Mouse (Mus musculus) heart, embryonic 13.5 days (tissue): ENCODE results near the gene Atxn2l. TPM values are rescaled to one million over a fixed set of nuclear protein-coding genes. Genes with fewer than 3 reads are reported as not detected.

Experiments used
- ATAC-seq: fragments of 200-750 bp; cut with Nextera tagmentation; 2 replicates; pipeline ENCODE4 v1.8.0; 2017; ENCODE audit warnings: moderate TSS enrichment; ENCODE audit not compliant: insufficient number of reproducible peaks, low FRiP score, low TSS enrichment; ENCODE audit errors: extremely low read depth
- H3K27ac ChIP-seq: fragments of 300-500 bp; sonication (generic); replicated peaks from 2 replicates; pipeline ENCODE4 v1.5.1; 2015; ENCODE audit warnings: moderate library complexity, mild to moderate bottlenecking, inconsistent platforms
- H3K27me3 ChIP-seq: fragments of 300-500 bp; sonication (generic); replicated peaks from 2 replicates; pipeline ENCODE4 v1.6.1; 2015; ENCODE audit warnings: mild to moderate bottlenecking, inconsistent platforms
- H3K36me3 ChIP-seq: fragments of 300-500 bp; sonication (generic); 2 replicates; pipeline ENCODE4 v1.6.1; 2015; ENCODE audit warnings: mild to moderate bottlenecking, inconsistent platforms
- H3K4me1 ChIP-seq: fragments of 300-500 bp; sonication (generic); 2 replicates; pipeline ENCODE4 v1.6.1; 2015; ENCODE audit warnings: inconsistent platforms
- H3K4me2 ChIP-seq: fragments of 300-500 bp; sonication (generic); 2 replicates; pipeline ENCODE4 v1.6.1; 2015; ENCODE audit warnings: inconsistent platforms, mild to moderate bottlenecking, moderate library complexity
- H3K4me3 ChIP-seq: fragments of 300-500 bp; sonication (generic); 2 replicates; pipeline ENCODE4 v1.5.1; 2015; ENCODE audit warnings: moderate library complexity, mild to moderate bottlenecking, inconsistent platforms
- H3K9ac ChIP-seq: fragments of 300-500 bp; sonication (generic); 2 replicates; pipeline ENCODE4 v1.6.1; 2015; ENCODE audit warnings: inconsistent platforms, mild to moderate bottlenecking, moderate library complexity
- H3K9me3 ChIP-seq: fragments of 300-500 bp; sonication (generic); 2 replicates; pipeline ENCODE4 v1.6.1; 2016; ENCODE audit warnings: inconsistent platforms
- whole genome bisulfite sequencing: fragments of 180-500 bp; shearing (Covaris S2); methylation state at CpG from one replicate; pipeline ENCODE4 v1.1.7; 2015; ENCODE audit warnings: mixed read lengths; 5-methylcytosine and 5-hydroxymethylcytosine counted together
- polyA plus RNA-seq: library from polyadenylated mRNA; unstranded; fragments of >200 nt; fragmentation: Nextera tagmentation; extraction: Ambion mirVana; gene quantifications from 2 replicates; pipeline ENCODE4 v1.2.1, GENCODE M21; 2015

The Atxn2l gene
- polyA plus RNA-seq, 1 experiment from 2014 or later, result 36.1 TPM

DNA sequence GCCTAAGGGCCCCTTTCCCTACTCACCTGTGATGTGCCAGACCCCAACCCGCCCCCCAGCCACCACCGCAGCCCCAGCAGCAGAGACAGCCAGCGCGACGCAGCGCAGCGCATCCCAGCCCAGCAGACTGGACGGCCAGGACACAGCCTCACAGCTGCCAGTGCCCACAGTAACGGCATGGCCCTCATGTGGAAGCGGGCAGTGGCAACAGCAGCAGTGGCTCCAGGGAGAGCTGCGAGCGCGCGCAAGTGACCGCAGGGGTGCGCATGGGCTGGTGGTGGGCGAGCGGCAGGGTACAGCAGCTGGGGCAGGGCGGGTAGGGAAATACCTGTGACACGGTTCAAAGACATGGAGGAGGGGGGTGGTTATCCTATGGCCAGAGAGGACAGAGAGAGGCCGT, 57.0 kb downstream of the Atxn2l start:
- Histone ChIP-seq H3K4me3 (no peak overlapping the region), H3K9me3 (no peaks in the 10 kb centered on the region), H3K4me2 (no peak overlapping the region), H3K27ac (no peak overlapping the region), H3K27me3 (no peaks in the 10 kb centered on the region), H3K4me1 (no peaks in the 10 kb centered on the region), H3K36me3 (peaks cover 64% of the 10 kb centered on the region), H3K9ac (no peak overlapping the region)
- ATAC-seq, result no peak
- WGBS, result 85% methylated on average over 21 of the region's 21 CpGs

DNA sequence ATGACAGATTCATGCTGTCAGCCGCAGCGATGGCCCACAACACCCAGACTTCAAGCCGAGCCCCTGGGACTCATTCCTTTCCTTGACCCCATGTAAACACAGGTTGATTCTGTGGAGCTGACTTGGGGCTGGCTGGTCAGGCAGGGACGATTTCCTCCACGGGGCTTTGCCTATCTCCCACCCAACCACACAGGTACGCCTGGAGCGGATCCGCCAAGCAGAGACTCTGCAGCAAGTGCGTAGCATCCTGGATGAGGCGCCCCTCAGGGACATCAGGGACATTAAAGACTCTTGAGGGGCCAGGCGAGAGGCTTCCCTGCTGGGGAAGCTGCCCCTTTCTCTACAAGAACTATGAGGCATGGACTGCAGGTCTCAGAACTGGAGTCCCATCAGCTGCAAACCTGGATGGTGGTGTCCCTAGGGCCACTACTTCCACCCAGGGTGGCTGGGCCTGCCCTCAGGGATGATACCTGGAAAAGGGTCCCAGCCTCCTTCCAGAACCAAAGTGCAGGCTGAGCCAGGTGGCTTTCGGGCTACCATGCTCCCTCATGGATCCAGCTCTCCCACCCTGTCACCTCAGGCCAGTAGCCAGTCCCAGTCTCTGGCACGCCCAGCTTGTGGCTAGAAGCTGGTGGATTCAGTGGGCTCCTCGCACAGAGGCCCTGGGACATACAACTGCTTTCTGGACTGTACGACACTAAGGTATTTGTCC, 58.0 kb downstream of the Atxn2l start:
- Histone ChIP-seq H3K4me2 (no peak overlapping the region), H3K9me3 (no peaks in the 10 kb centered on the region), H3K27me3 (no peaks in the 10 kb centered on the region), H3K4me1 (no peaks in the 10 kb centered on the region), H3K36me3 (peaks cover 74% of the 10 kb centered on the region), H3K27ac (no peak overlapping the region), H3K9ac (no peak overlapping the region), H3K4me3 (no peak overlapping the region)
- ATAC-seq, result no peak
- 86% methylated on average over 15 of the region's 15 CpGs for WGBS

DNA sequence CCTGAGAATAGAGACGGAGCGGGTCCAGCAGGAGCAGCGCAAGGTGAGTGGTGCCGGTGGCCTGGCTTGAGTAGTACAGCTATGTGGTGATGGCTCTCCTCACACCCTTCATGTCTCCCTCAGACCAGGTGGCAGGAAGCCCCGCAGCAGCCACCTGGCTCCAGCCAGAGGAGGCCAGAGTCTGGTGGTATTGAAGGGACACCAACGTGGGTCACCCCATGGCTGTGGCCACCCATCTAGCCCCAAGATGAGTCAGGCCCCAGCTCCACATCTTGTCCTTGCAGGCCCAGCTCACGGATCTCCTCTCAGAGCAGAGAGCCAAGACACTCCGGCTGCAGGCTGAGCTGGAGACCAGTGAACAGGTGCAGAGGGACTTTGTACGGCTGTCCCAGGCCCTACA, 58.7 kb downstream of the Atxn2l start:
- Histone ChIP-seq H3K4me2 (no peak overlapping the region), H3K9ac (no peak overlapping the region), H3K4me3 (no peak overlapping the region), H3K9me3 (no peaks in the 10 kb centered on the region), H3K4me1 (no peaks in the 10 kb centered on the region), H3K27ac (no peak overlapping the region), H3K27me3 (no peaks in the 10 kb centered on the region), H3K36me3 (peaks cover 80% of the 10 kb centered on the region)
- ATAC-seq, result no peak
- 90% methylated on average over 9 of the region's 9 CpGs for WGBS

DNA sequence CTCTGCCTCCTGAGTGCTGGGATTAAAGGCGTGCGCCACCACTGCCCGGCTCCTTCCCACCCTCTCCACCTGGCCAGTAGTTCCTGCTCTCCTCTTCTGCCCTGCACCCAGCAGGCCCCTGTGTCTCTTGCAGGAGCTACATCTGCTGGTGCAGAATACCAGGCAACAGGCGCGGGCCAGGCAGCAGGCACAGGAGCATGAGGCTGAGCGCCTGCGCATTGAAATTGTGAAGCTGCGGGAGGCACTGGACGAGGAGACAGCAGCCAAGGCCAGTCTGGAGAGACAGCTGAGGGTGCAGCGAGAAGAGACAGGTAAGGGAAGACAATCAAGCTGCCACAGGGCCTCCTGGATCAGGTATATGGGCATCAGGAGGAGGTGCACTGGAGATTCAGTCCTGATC, 59.2 kb downstream of the Atxn2l start:
- peaks cover 83% of the 10 kb centered on the region for H3K36me3 ChIP-seq
- no peaks in the 10 kb centered on the region for H3K4me1 ChIP-seq
- no peak for ATAC-seq
- no peak overlapping the region for H3K4me2 ChIP-seq
- H3K9me3 ChIP-seq, result no peaks in the 10 kb centered on the region
- H3K4me3 ChIP-seq, result no peak overlapping the region
- H3K27me3 ChIP-seq, result no peaks in the 10 kb centered on the region
- H3K27ac ChIP-seq, result no peak overlapping the region
- 87% methylated on average over 10 of the region's 10 CpGs for WGBS
- no peak overlapping the region for H3K9ac ChIP-seq

Other genes with a start within 250 kb of the Atxn2l start
- gene Sbk1, start 230.8 kb downstream of the Atxn2l start, polyA plus RNA-seq, result 12.7 and 13.7 TPM in 2 replicates
- gene Lat, start 133.9 kb downstream of the Atxn2l start, polyA plus RNA-seq, result 3.0 and 3.1 TPM in 2 replicates
- gene Spns1, start 126.0 kb downstream of the Atxn2l start, polyA plus RNA-seq, result 43.7 and 44.9 TPM in 2 replicates
- 1.0 and 1.7 TPM in 2 replicates for gene Nfatc2ip, start 106.7 kb downstream of the Atxn2l start, polyA plus RNA-seq
- not detected in 2 replicates for gene Cd19, start 88.5 kb downstream of the Atxn2l start, polyA plus RNA-seq
- 19.1 and 19.4 TPM in 2 replicates for gene Rabep2, start 74.7 kb downstream of the Atxn2l start, polyA plus RNA-seq
- 1.3 and 2.2 TPM in 2 replicates for gene Atp2a1, start 40.3 kb downstream of the Atxn2l start, polyA plus RNA-seq
- 40.7 and 41.2 TPM in 2 replicates for gene Sh2b1, start 28.0 kb downstream of the Atxn2l start, polyA plus RNA-seq
- gene Tufm, start 16.1 kb downstream of the Atxn2l start, polyA plus RNA-seq, result 160 and 181 TPM in 2 replicates
- gene Eif3c, start 63.0 kb upstream of the Atxn2l start, polyA plus RNA-seq, result 129 and 135 TPM in 2 replicates
- 0.15 and 0.33 TPM in 2 replicates for gene Apobr, start 81.5 kb upstream of the Atxn2l start, polyA plus RNA-seq
- 19.4 and 22.1 TPM in 2 replicates for gene Cln3, start 82.4 kb upstream of the Atxn2l start, polyA plus RNA-seq
- not detected in 2 replicates for gene Il27, start 91.5 kb upstream of the Atxn2l start, polyA plus RNA-seq
- 6.2 and 9.3 TPM in 2 replicates for gene Nupr1, start 127.4 kb upstream of the Atxn2l start, polyA plus RNA-seq
- 27.7 and 28.8 TPM in 2 replicates for gene Sgf29, start 145.9 kb upstream of the Atxn2l start, polyA plus RNA-seq
- gene Sult1a1, start 173.0 kb upstream of the Atxn2l start, polyA plus RNA-seq, result 5.8 and 6.2 TPM in 2 replicates
- 109 and 124 TPM in 2 replicates for gene Bola2, start 192.0 kb upstream of the Atxn2l start, polyA plus RNA-seq
- 6.9 and 7.1 TPM in 2 replicates for gene Slx1b, start 192.3 kb upstream of the Atxn2l start, polyA plus RNA-seq
- 11.8 and 16.6 TPM in 2 replicates for gene Coro1a, start 204.3 kb upstream of the Atxn2l start, polyA plus RNA-seq